Comparison of ENCODE assay signal across 20 mouse cellular contexts in genomic region chr8:115742646-115743045, GRCm38 (mm10). TPM values are rescaled to one million over a fixed set of nuclear protein-coding genes. Genes with fewer than 3 reads are reported as not detected.
DNase-seq lines count a peak whose midpoint lies in the region; ATAC-seq lines count a peak whose summit lies in the region.
"Had no signal": no experiment of that assay in that cellular context is flagged by ENCODE, and none has a peak within 500 bp of the region (broad histone marks: within the 10 kb centered on the region; RNA-seq: fewer than 3 reads in every experiment).

No protein-coding gene starts in this region.

- H3K27me3 ChIP-seq in hindbrain, embryonic 16.5 days (replicated peaks; ENCODE audit: control insufficient read depth, insufficient read depth, low read length) = no peaks in the 10 kb centered on the region
- H3K27me3 ChIP-seq: embryonic facial prominence, embryonic 13.5 days; heart, embryonic 13.5 days; midbrain, embryonic 12.5 days; Patski had no signal

- H3K4me2 ChIP-seq in hindbrain, embryonic 16.5 days (ENCODE audit: low read length) = no peak overlapping the region
- H3K4me2 ChIP-seq: embryonic facial prominence, embryonic 13.5 days; heart, embryonic 13.5 days; midbrain, embryonic 12.5 days had no signal

- H3K4me1 ChIP-seq in hindbrain, embryonic 16.5 days (ENCODE audit: control insufficient read depth, insufficient read depth, low read depth, low read length) = no peaks in the 10 kb centered on the region
- H3K4me1 ChIP-seq: embryonic facial prominence, embryonic 13.5 days; forebrain, embryonic 10.5 days; midbrain, embryonic 12.5 days had no signal

- H3K9me3 ChIP-seq in hindbrain, embryonic 16.5 days (ENCODE audit: control insufficient read depth, low read length) = no peaks in the 10 kb centered on the region
- H3K9me3 ChIP-seq: embryonic facial prominence, embryonic 13.5 days; forebrain, embryonic 10.5 days; heart, embryonic 13.5 days; midbrain, embryonic 12.5 days had no signal

- H3K27ac ChIP-seq in hindbrain, embryonic 16.5 days (ENCODE audit: low read depth, low read length) = no peak overlapping the region
- H3K27ac ChIP-seq: embryonic facial prominence, embryonic 13.5 days; forebrain, embryonic 10.5 days; heart, embryonic 13.5 days; midbrain, embryonic 12.5 days had no signal

- H3K9ac ChIP-seq in hindbrain, embryonic 16.5 days (ENCODE audit: low read depth, low read length) = no peak overlapping the region
- H3K9ac ChIP-seq: embryonic facial prominence, embryonic 13.5 days; heart, embryonic 13.5 days; midbrain, embryonic 12.5 days had no signal

- 86% methylated on average over 6 of the region's 6 CpGs for WGBS in hindbrain, embryonic 16.5 days

- no peak overlapping the region for H3K4me3 ChIP-seq in hindbrain, embryonic 16.5 days (ENCODE audit: low read length)
- H3K4me3 ChIP-seq: embryonic facial prominence, embryonic 13.5 days; forebrain, embryonic 10.5 days; heart, embryonic 13.5 days; midbrain, embryonic 12.5 days had no signal

- ATAC-seq in CD4-positive, CD25-positive, alpha-beta regulatory T cell, adult 4 months = peak; percentile 73
- peak; percentile 68 for ATAC-seq in granulocyte monocyte progenitor cell, adult 5-6 weeks (replicated peaks; ENCODE audit: poor library complexity, severe bottlenecking)
- no peak for ATAC-seq in hindbrain, embryonic 16.5 days
- ATAC-seq: Patski had no signal

- intact Hi-C loops in left cerebral cortex, postnatal 10 days (cut with DNase I) = no loop called here

- peak; percentile 17 for DNase-seq in left cerebral cortex, adult 11 months (ENCODE audit: low spot score)
- DNase-seq in left cerebral cortex, postnatal 10 days (ENCODE audit: extremely low spot score in 1 of 2, low spot score in 2 of 2) = no peak
- peak; percentile 7 for DNase-seq in naive thymus-derived CD4-positive, alpha-beta T cell, adult 2 months (ENCODE audit: low read depth)
- DNase-seq in urinary bladder, postnatal 25 days (ENCODE audit: low spot score) = no peak
- DNase-seq: cerebellum, adult 18-20 months; heart, postnatal 4 days; kidney, adult 2 months; kidney, postnatal 36 days; lung, adult 2 months; lung, postnatal 4 days; spleen, adult 18-20 months; thymus, postnatal 4 days had no signal

- no peaks in the 10 kb centered on the region for H3K36me3 ChIP-seq in hindbrain, embryonic 16.5 days (ENCODE audit: control insufficient read depth, insufficient read depth, low read length)
- H3K36me3 ChIP-seq: embryonic facial prominence, embryonic 13.5 days; forebrain, embryonic 10.5 days; heart, embryonic 13.5 days; midbrain, embryonic 12.5 days had no signal

RNA-seq across cellular contexts. Expression of gene Maf, which starts 35.1 kb away (rescaled TPM):
- total RNA-seq in left cerebral cortex, postnatal 10 days (2021) = 10 to 100 TPM; 27.1 to 31.0 TPM
- 10 to 100 TPM; 71.6 to 83.8 TPM for polyA plus RNA-seq in CD4-positive, CD25-positive, alpha-beta regulatory T cell, adult 4 months (2017; shearing (Covaris generic))
- not detected in 2 replicates for total RNA-seq in granulocyte monocyte progenitor cell, adult 5-6 weeks (2014; fragmentation: Nextera tagmentation)
- total RNA-seq in granulocyte monocyte progenitor cell, adult 5-6 weeks (2017) = 0.15 and 0.34 TPM in 2 replicates
- 10.0 and 10.4 TPM in 2 replicates for polyA plus RNA-seq in hindbrain, embryonic 16.5 days (2015; fragmentation: Nextera tagmentation; extraction: Ambion mirVana)

Comparison
In these comparisons a context has a peak if more than half of its experiments do, and no peak if none do; other contexts are left out.
1. DNase-seq: peak in left cerebral cortex, adult 11 months (single experiment) and naive thymus-derived CD4-positive, alpha-beta T cell, adult 2 months (single experiment); none in left cerebral cortex, postnatal 10 days (0 of 2) and urinary bladder, postnatal 25 days (single experiment).
2. RNA of gene Maf, which starts 35.1 kb away (total RNA-seq): 27.1 to 31.0 TPM in left cerebral cortex, postnatal 10 days; 0.15 to 0.34 TPM in granulocyte monocyte progenitor cell, adult 5-6 weeks; every median in the first group is over 10 times any median in the second.